Mouse (Mus musculus) embryonic facial prominence, embryonic 11.5 days (tissue): ENCODE measurements at regions not wholly inside any gene's neighbourhood (a gene's known extent, or its start where the extent isn't known, plus 50 kb on each side); places are given as distances from the start of the nearest gene placed in this dataset.

Experiments used
- ATAC-seq: fragments of 200-750 bp; cut with Nextera tagmentation; replicated peaks from 2 replicates; pipeline ENCODE4 v1.8.0; 2017; ENCODE audit warnings: low read depth; ENCODE audit not compliant: insufficient number of reproducible peaks, low FRiP score, low TSS enrichment
- DNase-seq: peaks from one replicate; pipeline ENCODE4 v3.0.0-alpha.2; 2015; ENCODE audit warnings: low spot score
- H3K27ac ChIP-seq: fragments of 300-500 bp; sonication (generic); replicated peaks from 2 replicates; pipeline ENCODE4 v1.5.1; 2014; ENCODE audit warnings: mild to moderate bottlenecking, low read depth, low read length, control low read depth
- H3K27me3 ChIP-seq: fragments of 300-500 bp; sonication (generic); 2 replicates; pipeline ENCODE4 v1.6.1; 2014; ENCODE audit warnings: mild to moderate bottlenecking, low read length, moderate library complexity, mixed read lengths; ENCODE audit not compliant: control insufficient read depth, insufficient read depth
- H3K36me3 ChIP-seq: fragments of 300-500 bp; sonication (generic); replicated peaks from 2 replicates; pipeline ENCODE4 v1.6.1; 2014; ENCODE audit warnings: low read depth, mild to moderate bottlenecking, low read length, moderate library complexity, mixed read lengths; ENCODE audit not compliant: control insufficient read depth, insufficient read depth
- H3K4me1 ChIP-seq: fragments of 300-500 bp; sonication (generic); 2 replicates; pipeline ENCODE4 v1.6.1; 2014; ENCODE audit warnings: low read length, mixed read lengths; ENCODE audit not compliant: control insufficient read depth, insufficient read depth
- H3K4me2 ChIP-seq: fragments of 300-500 bp; sonication (generic); 2 replicates; pipeline ENCODE4 v1.6.1; 2014; ENCODE audit warnings: low read depth, mild to moderate bottlenecking, control low read depth, low read length, moderate library complexity
- H3K4me3 ChIP-seq: fragments of 300-500 bp; sonication (generic); 2 replicates; pipeline ENCODE4 v1.5.1; 2014; ENCODE audit warnings: low read depth, low read length, control low read depth
- H3K9ac ChIP-seq: fragments of 300-500 bp; sonication (generic); replicated peaks from 2 replicates; pipeline ENCODE4 v1.6.1; 2014; ENCODE audit warnings: mild to moderate bottlenecking, control low read depth, low read length
- H3K9me3 ChIP-seq: fragments of 300-500 bp; sonication (generic); replicated peaks from 2 replicates; pipeline ENCODE4 v1.6.1; 2016; ENCODE audit warnings: mild to moderate bottlenecking, low read length, inconsistent platforms, mixed read lengths; ENCODE audit not compliant: control insufficient read depth
- WGBS: fragments of 180-500 bp; shearing (Covaris S2); extraction: QIAGEN DNeasy Blood & Tissue Kit; methylation state at CpG from one replicate; pipeline ENCODE4 v1.1.7; 2014; 5-methylcytosine and 5-hydroxymethylcytosine counted together

GRCm38 (mm10) chr1:169602122-169602521 lies 53.2 kb upstream of the Rgs5 start:
- H3K27me3 ChIP-seq = no peaks in the 10 kb centered on the region
- H3K4me3 ChIP-seq = no peak overlapping the region
- no peak overlapping the region for H3K4me2 ChIP-seq
- ATAC-seq = no peak
- no peak overlapping the region for H3K27ac ChIP-seq
- no peak for DNase-seq
- no peaks in the 10 kb centered on the region for H3K4me1 ChIP-seq
- H3K9ac ChIP-seq = no peak overlapping the region
- no peaks in the 10 kb centered on the region for H3K9me3 ChIP-seq
- 86% methylated on average over 7 of the region's 7 CpGs for WGBS
- H3K36me3 ChIP-seq = no peaks in the 10 kb centered on the region

- Histone ChIP-seq H3K4me1 (no peaks in the 10 kb centered on the region), H3K9me3 (no peaks in the 10 kb centered on the region), H3K4me3 (no peak overlapping the region), H3K36me3 (no peaks in the 10 kb centered on the region), H3K27ac (no peak overlapping the region), H3K27me3 (no peaks in the 10 kb centered on the region), H3K9ac (no peak overlapping the region), H3K4me2 (no peak overlapping the region)
- DNase-seq (no peak), ATAC-seq (no peak)
- WGBS = 81% methylated on average over 5 of the region's 5 CpGs
These were observed 60.8 kb upstream of the Rgs5 start for GRCm38 (mm10) chr1:169594470-169594869.

- no peak overlapping the region for H3K4me3 ChIP-seq
- H3K4me1 ChIP-seq = no peaks in the 10 kb centered on the region
- no peak overlapping the region for H3K27ac ChIP-seq
- no peak for DNase-seq
- WGBS = 78% methylated on average over 2 of the region's 2 CpGs
- H3K36me3 ChIP-seq = no peaks in the 10 kb centered on the region
- H3K4me2 ChIP-seq = no peak overlapping the region
- no peaks in the 10 kb centered on the region for H3K9me3 ChIP-seq
- no peak overlapping the region for H3K9ac ChIP-seq
- H3K27me3 ChIP-seq = no peaks in the 10 kb centered on the region
- no peak for ATAC-seq
These were observed 55.1 kb upstream of the Nuf2 start for GRCm38 (mm10) chr1:169586361-169586760.

- Histone ChIP-seq H3K9me3 (no peaks in the 10 kb centered on the region), H3K4me2 (no peak overlapping the region), H3K36me3 (no peaks in the 10 kb centered on the region), H3K4me1 (no peaks in the 10 kb centered on the region), H3K9ac (no peak overlapping the region), H3K4me3 (no peak overlapping the region), H3K27ac (no peak overlapping the region), H3K27me3 (no peaks in the 10 kb centered on the region)
- 72% methylated on average over 1 of the region's 1 CpGs for WGBS
- no peak for ATAC-seq
- DNase-seq = peak; percentile 2
These were observed 51.1 kb upstream of the Nuf2 start for GRCm38 (mm10) chr1:169582405-169582804.
